Mouse (Mus musculus) 416B (cell line): ENCODE results near the gene a.
"Not testable (repeated sequence)": the region's sequence is repeated elsewhere in the genome, so short reads cannot be mapped to it uniquely, and the experiment has no call there.

ENCODE experiments used
- DNase-seq: peaks from one replicate; pipeline ENCODE4 v3.0.0; 2011; ENCODE audit warnings: low read depth

The a gene

GRCm38 (mm10) chr2:154836537-154836936 is 45.3 kb downstream of the a start:
- no peak for DNase-seq

DNA sequence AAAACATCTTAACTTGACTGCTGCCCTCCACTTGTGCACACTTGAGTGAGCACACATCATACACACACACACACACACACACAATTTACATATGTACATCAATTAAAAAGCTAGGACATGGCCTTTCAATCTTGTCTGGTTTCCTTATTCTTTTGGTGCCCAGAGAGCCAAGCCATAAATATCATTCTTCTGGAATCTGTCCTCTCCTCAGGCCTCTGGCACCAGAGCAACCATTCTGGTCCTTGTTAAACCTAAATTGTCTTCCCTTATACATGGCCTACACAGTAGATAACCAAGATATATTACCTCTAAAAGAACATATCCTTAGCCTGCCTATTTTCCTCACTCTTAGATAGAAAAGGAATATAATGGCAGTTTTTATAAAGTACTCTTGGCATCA is 56.9 kb downstream of the a start:
- no peak for DNase-seq

DNA sequence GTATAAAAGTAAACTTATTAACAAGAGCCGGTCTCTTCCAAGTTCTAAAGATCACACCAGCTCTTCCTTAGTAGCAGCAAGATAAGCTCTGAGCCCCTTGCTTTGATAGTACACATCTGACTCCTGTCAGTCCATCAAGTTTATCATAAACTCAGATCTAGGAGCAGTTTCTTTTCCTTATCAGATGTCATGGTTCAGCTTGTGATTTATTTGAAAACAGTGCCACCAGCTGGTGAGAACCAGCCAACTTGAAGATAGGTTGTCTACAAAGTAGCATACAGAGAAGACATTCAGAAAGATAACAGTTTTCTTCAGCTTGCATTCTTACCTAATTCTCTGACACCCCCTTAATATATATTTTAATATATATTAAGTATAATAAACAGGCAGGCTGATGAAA is 64.2 kb downstream of the a start:
- peak; percentile 76 for DNase-seq

GRCm38 (mm10) chr2:154863672-154864071 is 72.5 kb downstream of the a start:
- DNase-seq, result no peak

DNA sequence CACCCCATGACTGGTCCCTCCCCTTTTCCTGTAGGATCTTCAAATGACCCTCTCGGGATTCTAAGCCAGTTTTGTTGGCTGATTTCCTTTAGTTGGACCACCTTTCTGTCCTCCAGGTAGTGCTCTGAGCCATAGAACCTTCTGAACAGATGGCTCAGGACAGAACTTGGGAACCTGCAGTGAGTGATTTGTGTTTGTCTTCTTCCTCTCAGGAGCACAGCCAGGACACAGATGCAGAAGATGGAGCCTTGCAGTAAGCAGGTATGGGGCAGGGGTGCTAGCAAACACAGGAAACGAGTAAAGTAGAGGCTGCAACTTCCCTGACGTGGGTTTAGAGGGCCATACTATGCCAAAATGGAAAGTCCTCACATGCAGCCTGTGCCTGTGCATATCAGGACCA is 74.5 kb downstream of the a start:
- DNase-seq, result no peak

GRCm38 (mm10) chr2:154868106-154868505 is 76.9 kb downstream of the a start:
- DNase-seq, result no peak

DNA sequence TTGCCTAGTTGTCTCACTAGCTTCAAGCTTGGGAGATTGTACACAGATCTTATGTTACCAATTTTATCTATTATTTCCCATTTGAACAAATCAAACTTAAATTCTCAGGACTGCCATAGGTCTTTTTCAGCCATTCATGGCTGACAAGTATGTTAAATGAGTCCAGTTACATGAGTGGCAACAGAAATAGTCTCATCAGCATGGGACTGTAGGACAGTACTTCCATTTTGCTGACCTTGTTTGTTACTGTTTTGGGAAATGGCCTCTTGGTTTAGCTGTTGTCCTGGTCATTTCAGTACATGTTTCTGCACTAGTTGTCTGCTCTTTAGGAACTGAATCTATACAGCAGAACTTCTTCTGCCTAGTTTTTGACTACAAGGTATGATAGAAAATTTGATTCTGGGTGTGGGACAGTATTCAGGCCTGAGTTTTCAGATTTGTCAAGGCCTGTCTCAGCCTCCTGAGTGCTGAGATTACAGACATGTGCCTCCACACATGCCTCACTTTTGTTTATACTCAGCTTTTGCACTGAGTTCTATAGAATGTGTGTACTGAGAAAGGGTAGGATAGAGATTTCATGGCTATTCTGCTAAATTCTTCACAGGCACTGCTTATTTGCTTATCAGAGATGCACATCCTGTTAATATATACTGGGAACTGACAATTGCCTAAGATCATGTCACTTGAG is 78.9 kb downstream of the a start:
- no peak for DNase-seq

DNA sequence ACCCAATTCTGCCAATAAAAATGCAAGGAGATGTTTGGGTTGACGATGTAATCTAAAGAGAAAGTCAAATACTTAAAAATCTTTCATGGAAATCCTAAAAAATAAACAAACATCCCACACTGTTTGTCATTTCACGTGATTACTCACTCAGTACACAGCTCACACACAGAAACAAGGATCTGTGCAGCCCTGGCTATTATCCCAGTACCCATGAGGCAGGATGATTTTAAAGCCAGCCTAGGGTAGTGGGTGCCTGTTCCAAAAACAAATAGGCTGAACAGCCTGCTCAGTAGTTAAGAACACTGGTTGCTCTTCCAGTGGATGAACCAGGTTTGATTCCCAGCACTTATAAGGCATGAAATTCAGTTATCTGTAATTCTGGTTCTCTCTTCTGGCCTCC is 85.4 kb downstream of the a start:
- no peak for DNase-seq

DNA sequence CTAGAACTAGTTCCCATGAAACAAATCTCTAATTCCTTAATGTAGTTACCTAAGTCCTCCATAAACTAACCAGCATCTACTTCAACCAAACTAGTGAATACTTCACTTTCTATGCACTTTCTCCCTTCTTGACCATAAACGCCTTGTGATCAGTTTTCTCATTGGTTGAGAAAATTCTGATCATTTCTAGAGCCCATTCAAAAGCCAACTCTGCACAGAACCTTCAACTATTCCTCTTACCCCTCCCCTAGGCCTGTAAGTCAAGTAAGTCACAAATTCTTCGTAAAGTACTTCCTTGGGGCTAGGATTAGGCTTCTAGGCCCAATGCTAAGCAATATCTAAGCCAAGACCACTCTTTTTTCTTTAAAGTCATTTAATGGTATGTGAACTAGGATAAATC is 100.4 kb downstream of the a start:
- DNase-seq, result peak; percentile 56

DNA sequence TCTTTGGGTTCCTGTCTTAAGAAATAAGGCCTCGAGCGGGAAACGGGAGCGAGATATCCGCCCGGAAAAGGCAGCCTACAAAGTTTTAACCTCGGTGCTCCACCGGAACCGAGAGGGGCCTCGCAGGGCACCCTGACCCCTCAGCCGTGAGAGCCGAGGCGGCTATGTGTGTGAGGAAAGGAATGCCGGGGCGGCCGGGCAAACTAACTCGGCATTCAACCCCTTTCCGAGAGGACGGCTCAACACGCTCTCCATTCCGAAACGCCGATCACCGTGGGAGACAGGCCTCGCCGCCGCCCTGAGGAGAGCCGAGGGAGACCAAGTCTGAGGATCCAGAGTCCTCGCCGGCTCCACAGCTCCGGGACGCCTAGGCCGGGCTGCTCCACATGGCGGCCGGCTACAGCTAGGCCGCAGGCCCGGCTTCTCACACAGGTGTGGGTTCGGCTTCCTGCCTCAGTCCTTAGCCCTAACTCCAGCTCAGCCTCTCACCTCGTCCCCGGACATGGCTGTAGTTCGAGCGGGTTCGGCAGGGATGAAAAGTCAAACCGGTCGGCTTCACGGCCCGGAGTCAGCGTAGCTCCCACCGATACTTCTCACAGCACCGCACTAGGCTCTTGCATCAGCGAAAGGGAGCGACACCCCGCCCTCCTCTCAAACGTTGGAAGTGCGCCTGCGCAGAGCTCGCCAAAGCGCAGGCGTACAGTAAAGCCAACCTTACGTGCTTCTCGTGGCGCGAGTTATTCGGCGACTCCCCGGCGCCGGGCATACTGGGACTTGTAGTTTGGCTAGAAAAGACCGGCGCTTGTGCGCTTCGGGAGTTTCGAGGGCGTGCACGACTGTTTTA is 101.2 kb downstream of the a start, which contains the start of gene Eif2s2:
Eif2s2 (minus strand) TSS at position 735 of the 844 bp plus-strand sequence.
- peak; percentile 98 for DNase-seq

DNA sequence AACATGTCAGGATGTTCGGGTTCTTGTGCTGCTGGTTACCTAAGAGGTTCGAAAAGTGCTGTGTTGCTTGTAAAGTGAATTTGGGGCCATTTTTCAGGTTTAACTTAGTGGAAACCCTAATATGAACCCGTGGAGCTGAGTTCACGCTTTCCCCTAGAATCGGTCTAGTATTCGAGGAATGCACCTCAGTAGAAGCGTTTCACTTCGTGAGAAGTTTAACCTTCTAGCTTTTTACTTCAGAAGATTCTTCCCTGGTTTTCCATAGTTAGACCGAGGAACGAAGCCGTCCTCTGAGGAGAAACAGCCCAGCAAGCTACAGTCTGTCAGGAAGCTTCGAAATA is 101.8 kb downstream of the a start:
- no peak for DNase-seq

DNA sequence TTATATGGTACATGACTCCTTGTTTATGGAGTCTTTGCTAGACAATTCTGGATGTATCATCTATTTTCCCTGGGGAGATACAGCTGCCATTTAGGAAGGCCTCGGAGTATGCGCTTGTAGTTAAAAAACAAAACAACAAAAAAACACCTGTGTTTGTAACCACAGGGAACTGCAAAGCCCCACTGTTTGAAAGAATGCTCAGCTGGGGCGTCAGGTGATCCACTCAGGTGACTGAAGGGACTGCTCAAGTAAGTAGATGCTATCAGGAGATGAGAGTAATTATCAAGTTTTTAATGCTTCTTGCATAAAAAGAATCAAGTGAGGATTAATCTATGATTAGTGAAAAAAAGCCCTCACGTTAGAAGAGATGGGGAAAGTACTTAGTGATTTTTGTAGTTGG is 102.3 kb downstream of the a start:
- no peak for DNase-seq

DNA sequence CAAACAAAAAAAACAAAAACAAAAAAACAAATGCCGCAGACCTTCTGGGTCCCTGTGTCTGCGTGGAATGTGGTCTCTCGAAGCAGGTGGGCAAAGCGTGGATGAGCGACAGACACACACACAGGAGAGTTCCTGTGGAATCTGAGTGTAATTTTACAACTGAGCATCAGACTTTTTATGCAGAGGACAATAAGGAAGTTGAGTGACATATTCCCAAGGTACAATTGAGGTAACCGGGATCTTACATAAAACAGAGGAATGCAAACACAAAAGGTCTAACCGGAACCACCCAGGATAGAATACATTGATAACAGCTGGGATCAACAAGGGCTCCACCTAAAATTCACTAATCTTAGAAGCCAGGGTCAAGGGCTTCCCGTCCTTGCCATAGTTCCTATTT is 107.8 kb downstream of the a start:
- not testable (repeated sequence) for DNase-seq

GRCm38 (mm10) chr2:154899412-154899811 is 108.2 kb downstream of the a start:
- DNase-seq, result not testable (repeated sequence)

DNA sequence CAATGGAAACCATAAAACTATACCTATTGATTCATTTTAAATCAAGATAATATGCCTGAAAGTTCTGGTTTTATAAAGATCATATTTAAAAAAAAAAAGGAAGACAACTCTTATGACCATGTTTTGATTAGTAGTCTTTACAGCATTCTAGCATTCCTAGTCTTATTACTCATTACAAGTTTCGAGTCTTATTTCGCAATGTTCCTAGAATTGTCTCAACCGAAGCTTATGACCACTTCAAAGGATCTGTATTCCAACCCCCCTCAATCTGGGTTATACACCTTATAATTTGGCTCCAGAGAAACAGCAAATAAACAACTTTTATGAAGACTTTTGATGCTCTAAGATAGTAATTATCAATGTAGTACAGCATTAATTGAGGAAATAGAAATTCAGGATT is 110.9 kb downstream of the a start:
- peak; percentile 53 for DNase-seq

DNA sequence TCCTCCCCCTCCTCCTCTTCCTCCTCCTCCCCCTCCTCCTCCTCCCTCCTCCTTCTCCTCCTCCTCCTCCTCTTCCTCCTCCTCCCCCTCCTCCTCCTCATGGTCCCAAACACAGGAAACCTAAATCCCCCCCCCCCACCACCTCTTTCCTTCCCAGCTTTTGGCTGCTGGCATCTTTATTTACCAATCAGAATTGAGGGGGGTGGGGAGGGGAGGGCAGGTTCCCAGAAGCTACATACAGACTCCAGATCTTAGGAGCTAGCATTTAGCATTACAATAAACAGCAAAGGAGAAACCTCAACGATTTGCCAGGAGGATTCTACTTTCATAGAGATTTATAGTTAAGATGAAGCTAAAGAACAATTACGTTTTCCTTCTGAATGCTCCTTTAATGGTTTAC is 114.6 kb downstream of the a start:
- no peak for DNase-seq

GRCm38 (mm10) chr2:154908223-154908622 is 117.0 kb downstream of the a start:
- DNase-seq, result peak; percentile 71

- peak; percentile 53 for DNase-seq
Measured at GRCm38 (mm10) chr2:154909789-154910188, 118.6 kb downstream of the a start.

- DNase-seq, result no peak
Measured at GRCm38 (mm10) chr2:154915922-154916541, 124.8 kb downstream of the a start.

- peak; percentile 79 for DNase-seq
Measured at GRCm38 (mm10) chr2:154916547-154916946, 125.3 kb downstream of the a start.

- no peak for DNase-seq
Measured at GRCm38 (mm10) chr2:154917866-154918641, 126.9 kb downstream of the a start.

DNA sequence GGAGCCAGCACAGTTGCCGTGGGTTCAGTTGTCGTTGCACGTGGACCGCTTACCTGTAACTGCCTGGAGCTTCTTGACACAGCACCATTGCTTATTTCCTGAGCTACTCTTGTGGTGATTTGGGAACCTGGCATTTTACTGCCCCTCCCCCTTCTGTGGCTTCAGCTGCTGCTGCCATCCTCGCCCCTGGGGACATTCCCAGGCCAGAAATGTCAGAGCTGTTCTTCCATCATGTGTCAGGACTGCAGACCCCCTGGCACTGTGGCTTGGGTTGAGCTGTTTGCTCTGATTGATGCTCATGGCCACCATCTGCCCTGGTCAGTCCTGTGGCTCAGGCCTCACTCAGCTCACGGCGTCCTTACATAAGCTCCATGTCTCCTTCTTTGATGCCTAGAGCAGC is 129.7 kb downstream of the a start:
- no peak for DNase-seq
